Mouse (Mus musculus) right cerebral cortex, postnatal 10 days (tissue): ENCODE measurements around the gene Ddah2.

ENCODE experiments used
- DNase-seq, 2 experiments: peaks; one replicate each; pipeline ENCODE4 v3.0.0; 2021; ENCODE audit warnings: low spot score in 2 of 2

The Ddah2 gene

GRCm38 (mm10) chr17:35103221-35103690 is 44.4 kb downstream of the Ddah2 start:
- DNase-seq, result no peak

GRCm38 (mm10) chr17:35104079-35104478 is 45.2 kb downstream of the Ddah2 start:
- no peak for DNase-seq

- no peak for DNase-seq
Measured at GRCm38 (mm10) chr17:35104754-35105153, 45.9 kb downstream of the Ddah2 start.

GRCm38 (mm10) chr17:35105740-35106389 is 47.0 kb downstream of the Ddah2 start:
- no peak for DNase-seq

- DNase-seq, result no peak
Measured at GRCm38 (mm10) chr17:35106522-35106921, 47.7 kb downstream of the Ddah2 start.

- no peak for DNase-seq
Measured at GRCm38 (mm10) chr17:35108097-35108496, 49.3 kb downstream of the Ddah2 start, which contains the start of gene Ly6g5c. TSS of gene Ly6g5c (plus strand) at chr17:35108279.
